Mouse (Mus musculus): Measurements from ENCODE around the gene Serpine3.
"Not testable (repeated sequence)": the region's sequence is repeated elsewhere in the genome, so short reads cannot be mapped to it uniquely, and the experiment has no call there.

The Serpine3 gene

GRCm38 (mm10) chr14:62663367-62663766 is at the start of gene Serpine3:
TSS of gene Serpine3 (plus strand) at chr14:62663667.
- DNase-seq = no peak

GRCm38 (mm10) chr14:62622393-62622792 is 41.1 kb upstream of the Serpine3 start:
- no peak for DNase-seq

GRCm38 (mm10) chr14:62627951-62628350 is 35.5 kb upstream of the Serpine3 start:
- DNase-seq = no peak

- DNase-seq = no peak
These were observed 25.8 kb upstream of the Serpine3 start for GRCm38 (mm10) chr14:62637436-62638344.

GRCm38 (mm10) chr14:62638345-62638702 is 25.1 kb upstream of the Serpine3 start:
- DNase-seq = no peak

GRCm38 (mm10) chr14:62639111-62639510 is 24.4 kb upstream of the Serpine3 start:
- DNase-seq = peak; percentile 21

GRCm38 (mm10) chr14:62639551-62639950 is 23.9 kb upstream of the Serpine3 start:
- DNase-seq = no peak

GRCm38 (mm10) chr14:62640396-62640795 is 23.1 kb upstream of the Serpine3 start:
- no peak for DNase-seq

- not testable (repeated sequence) for DNase-seq
These were observed 21.1 kb upstream of the Serpine3 start for GRCm38 (mm10) chr14:62642368-62642767.

GRCm38 (mm10) chr14:62648405-62648804 is 15.1 kb upstream of the Serpine3 start:
- no peak for DNase-seq

- no peak for DNase-seq
These were observed 13.1 kb upstream of the Serpine3 start for GRCm38 (mm10) chr14:62650376-62650775.

- no peak for DNase-seq
These were observed 11.7 kb upstream of the Serpine3 start for GRCm38 (mm10) chr14:62651771-62652170.

GRCm38 (mm10) chr14:62655996-62656395 is 7.5 kb upstream of the Serpine3 start:
- no peak for DNase-seq

GRCm38 (mm10) chr14:62657469-62657868 is 6.0 kb upstream of the Serpine3 start:
- no peak for DNase-seq

GRCm38 (mm10) chr14:62662381-62662780 is 1.1 kb upstream of the Serpine3 start:
- DNase-seq = no peak

GRCm38 (mm10) chr14:62664976-62665673 is 1.7 kb downstream of the Serpine3 start:
- peak; percentile 11 for DNase-seq

- DNase-seq = no peak
These were observed 10.2 kb downstream of the Serpine3 start for GRCm38 (mm10) chr14:62673646-62674045.

GRCm38 (mm10) chr14:62718161-62718560 is 54.7 kb downstream of the Serpine3 start:
- DNase-seq = no peak

- DNase-seq = no peak
These were observed 58.2 kb downstream of the Serpine3 start for GRCm38 (mm10) chr14:62721625-62722024.

- no peak for DNase-seq
These were observed 61.1 kb downstream of the Serpine3 start for GRCm38 (mm10) chr14:62724560-62724959.

GRCm38 (mm10) chr14:62731902-62732301 is 68.4 kb downstream of the Serpine3 start:
- no peak for DNase-seq

- DNase-seq = no peak
These were observed 70.2 kb downstream of the Serpine3 start for GRCm38 (mm10) chr14:62733666-62734065.

- DNase-seq = no peak
These were observed 72.2 kb downstream of the Serpine3 start for GRCm38 (mm10) chr14:62735646-62736045.
